Mouse (Mus musculus) Patski (cell line): Measurements from ENCODE around the gene Susd4. TPM values are rescaled to one million over a fixed set of nuclear protein-coding genes. Genes with fewer than 3 reads are reported as not detected.

Experiments used
- ATAC-seq: fragments of 100-300 bp; one replicate; pipeline ENCODE4 v1.8.0; 2021
- CTCF ChIA-PET: fragments of 350-600 bp; sonication (Branson Sonifier 250); formaldehyde crosslinking; loops from one replicate; lab custom pipeline; 2022; ENCODE audit warnings: inconsistent platforms; lab: Charles Lee
- POLR2A ChIA-PET: fragments of 350-600 bp; sonication (Branson Sonifier 250); formaldehyde crosslinking; loops from one replicate; lab custom pipeline; 2022; ENCODE audit warnings: antibody characterized with exemption, inconsistent platforms; lab: Charles Lee
- DNase-seq: peaks from one replicate; pipeline ENCODE4 v3.0.0-alpha.2; 2011; ENCODE audit warnings: low read depth, low spot score
- H3K27me3 ChIP-seq: fragments of 371-371 bp; one replicate; pipeline ENCODE4 v1.5.1; 2021
- CTCF ChIP-seq: fragments of 100-300 bp; IDR thresholded peaks from one replicate; pipeline ENCODE4 v1.5.1; 2021
- in situ Hi-C: fragments of 300-500 bp; cut with MboI; formaldehyde crosslinking; loops from 3 replicates; pipeline ENCODE4 v1.11.1; 2018; ENCODE audit warnings: low pct_unique_long_range_greater_than_20kb, mixed read lengths
- polyA plus RNA-seq: library from polyadenylated mRNA; unstranded; gene quantifications from one replicate; pipeline ENCODE4 v1.2.3, GENCODE M21; 2021

Susd4 gene
- polyA plus RNA-seq, 1 experiment from 2014 or later: 21.5 TPM

DNA sequence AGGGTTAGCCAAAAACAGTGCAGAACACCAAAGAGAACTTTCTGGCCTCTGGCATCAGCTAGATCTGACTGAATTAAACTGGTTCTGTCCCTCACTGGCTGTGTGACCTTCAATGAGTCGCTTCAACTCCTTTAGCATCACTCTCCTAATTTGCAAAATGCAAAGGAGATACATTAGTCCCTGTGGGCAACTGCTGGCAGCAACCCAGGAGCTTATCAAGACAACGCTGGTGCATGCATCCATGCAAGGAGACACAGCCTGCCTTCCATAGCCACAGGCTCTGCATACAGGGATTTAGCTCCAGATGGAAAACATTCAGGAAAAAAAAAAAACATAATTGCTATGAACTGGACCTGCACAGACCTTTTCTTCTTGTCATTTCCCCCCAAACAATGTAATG lies 148.9 kb downstream of the Susd4 start:
- ATAC-seq: no peak
- no peaks in the 10 kb centered on the region for H3K27me3 ChIP-seq
- no peak for TF ChIP-seq CTCF
- ChIA-PET CTCF (interaction anchor here (1.4 kb wide), 1 partner anchor 47 kb away, joined by 3 read pairs; no protein-coding TSS in a partner anchor), POLR2A (interaction anchor here (0.6 kb wide), 1 partner anchor 12 kb away, joined by 4 read pairs; no protein-coding TSS in a partner anchor)
- no peak for DNase-seq
- in situ Hi-C loops: no loop called here

DNA sequence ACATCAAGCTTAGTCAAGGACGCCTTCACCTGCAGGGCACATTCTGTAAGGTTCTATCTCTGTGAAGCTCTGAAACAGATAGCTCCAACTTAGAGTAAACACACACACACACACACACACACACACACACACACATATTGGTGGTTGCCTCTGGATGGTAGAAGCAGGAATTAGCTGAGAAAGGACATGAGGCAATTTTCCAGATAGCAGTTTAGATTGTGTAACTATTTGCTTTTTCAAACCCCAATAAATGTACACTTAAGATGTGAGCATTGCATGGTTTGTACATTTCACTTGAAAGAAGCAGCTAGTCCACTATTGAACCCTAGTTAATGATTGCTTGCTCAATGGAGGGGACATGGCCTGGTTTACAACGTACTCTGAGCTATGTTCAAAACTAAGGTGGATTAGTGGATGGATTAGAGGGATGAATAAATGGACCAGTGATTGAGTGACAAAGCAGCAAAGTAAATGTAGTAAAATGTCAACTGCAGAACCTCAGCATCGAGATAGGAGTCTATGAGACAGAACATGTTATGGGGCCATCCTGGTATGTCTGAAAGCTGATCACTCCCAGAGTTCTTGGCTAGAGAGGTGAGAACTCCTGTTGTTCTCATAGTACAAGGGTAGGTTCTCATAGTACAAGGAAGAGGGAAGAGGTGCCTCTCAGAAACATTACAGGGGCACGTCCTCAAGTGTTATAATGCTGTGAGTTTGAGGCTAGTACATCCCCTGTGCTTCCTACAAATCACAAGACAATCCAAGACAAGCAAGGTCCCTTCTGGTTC lies 150.7 kb downstream of the Susd4 start:
- in situ Hi-C loops: no loop called here
- ChIA-PET POLR2A (interaction anchor here (0.6 kb wide), 1 partner anchor 36 kb away, joined by 3 read pairs; no protein-coding TSS in a partner anchor), CTCF (interaction anchor here (1.6 kb wide), 1 partner anchor 14 kb away, joined by 3 read pairs; no protein-coding TSS in a partner anchor)
- H3K27me3 ChIP-seq: no peaks in the 10 kb centered on the region
- no peak for DNase-seq
- no peak for ATAC-seq
- TF ChIP-seq CTCF: no peak

DNA sequence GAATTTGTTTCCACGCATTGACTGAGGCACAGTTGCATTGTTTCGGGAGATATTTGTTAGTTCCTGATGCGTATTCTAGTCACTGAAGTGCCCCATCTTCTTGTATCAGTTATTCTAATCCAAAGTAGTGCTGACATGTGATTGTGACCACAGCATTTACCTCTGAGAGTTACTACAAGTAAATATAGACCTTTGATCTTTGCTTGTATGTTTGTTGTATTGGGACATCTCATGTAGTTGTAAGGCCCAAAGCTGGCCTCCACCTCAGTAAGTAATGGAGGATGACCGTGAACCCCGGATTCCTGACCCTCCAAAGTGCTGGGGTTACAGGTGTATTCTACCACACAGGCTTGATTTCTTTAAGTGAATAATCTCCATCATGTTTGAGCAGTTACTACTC lies 152.5 kb downstream of the Susd4 start:
- H3K27me3 ChIP-seq: no peaks in the 10 kb centered on the region
- no peak for TF ChIP-seq CTCF
- ATAC-seq: no peak
- in situ Hi-C loops: no loop called here
- no peak for DNase-seq
- ChIA-PET CTCF (interaction anchor here (1.6 kb wide), 1 partner anchor 15 kb away, joined by 3 read pairs; no protein-coding TSS in a partner anchor), POLR2A (no interaction called here)

DNA sequence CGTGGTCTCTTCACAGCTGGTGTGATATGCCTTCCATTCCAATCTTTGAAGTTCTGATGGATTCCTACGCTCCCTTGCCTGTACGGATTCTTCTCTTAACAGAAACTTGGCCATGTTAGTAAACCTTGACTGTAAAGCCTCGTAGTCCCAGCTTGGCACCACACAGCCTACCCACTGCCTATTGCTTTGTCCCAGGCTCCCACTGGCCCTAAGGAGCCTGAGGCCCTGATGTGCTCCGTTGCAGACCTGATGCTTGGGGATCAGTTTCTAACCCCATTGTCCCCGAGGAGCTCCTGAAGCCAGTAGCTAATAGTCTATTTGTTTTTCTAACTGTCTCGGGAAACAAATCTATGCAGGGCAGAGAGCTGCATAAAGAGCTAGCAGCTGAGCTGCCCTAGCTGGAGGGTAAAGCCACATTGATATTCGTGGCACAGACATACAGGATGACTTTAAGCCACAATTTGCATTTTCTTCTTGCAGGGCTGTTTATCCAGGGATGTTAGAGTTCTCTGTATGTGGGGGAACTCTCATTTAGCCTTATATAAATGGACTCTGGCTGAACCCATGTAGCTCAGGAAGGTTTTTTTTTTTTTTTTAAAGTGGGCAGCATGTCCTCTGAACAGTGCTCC lies 155.2 kb downstream of the Susd4 start:
- DNase-seq (no peak), ATAC-seq (no peak)
- H3K27me3 ChIP-seq: no peaks in the 10 kb centered on the region
- in situ Hi-C loops: no loop called here
- CTCF ChIA-PET: no interaction called here
- no peak for TF ChIP-seq CTCF
- POLR2A ChIA-PET: no interaction called here

DNA sequence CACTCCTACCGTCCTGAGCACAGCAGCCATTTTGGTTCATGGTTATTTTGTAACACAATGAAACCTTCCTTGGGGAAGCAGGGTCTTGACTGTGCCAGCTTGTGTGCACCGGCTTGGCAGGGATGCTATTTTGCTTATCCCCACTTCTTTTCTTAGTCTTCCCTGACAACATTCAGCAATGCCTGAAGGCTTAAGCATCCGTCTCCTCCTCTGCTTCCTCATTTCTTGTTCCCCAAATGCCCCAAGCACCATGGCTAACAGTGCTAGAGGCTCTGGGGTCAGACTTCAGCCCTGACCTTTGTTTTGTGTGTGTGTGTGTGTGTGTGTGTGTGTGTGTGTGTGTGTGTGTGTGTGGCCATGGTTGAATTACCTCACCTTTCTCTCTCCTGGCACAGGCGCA lies 159.2 kb downstream of the Susd4 start:
- no peak for ATAC-seq
- in situ Hi-C loops: no loop called here

DNA sequence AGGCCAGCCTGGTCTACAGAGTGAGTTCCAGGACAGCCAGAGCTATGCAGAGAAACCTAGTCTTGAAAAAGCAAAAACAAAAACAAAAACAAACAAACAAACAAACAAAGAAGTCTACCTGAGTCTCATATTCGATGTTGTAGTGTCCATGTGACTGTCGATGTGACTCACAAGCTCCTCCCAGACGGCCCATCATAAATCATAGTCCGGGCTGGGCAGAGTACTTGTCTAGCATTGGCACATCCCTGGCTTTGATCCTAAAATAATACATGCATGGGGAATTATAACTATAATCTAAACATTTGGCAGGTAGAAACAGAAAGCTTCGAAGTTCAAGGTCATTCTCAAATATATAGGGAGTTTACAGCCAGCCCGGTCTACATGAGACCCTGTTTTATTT lies 162.8 kb downstream of the Susd4 start:
- CTCF ChIA-PET: no interaction called here

More for the DNA sequence above, 159.2 kb downstream of the Susd4 start:
- ChIA-PET POLR2A (no interaction called here), CTCF (no interaction called here)
- H3K27me3 ChIP-seq: no peaks in the 10 kb centered on the region
- DNase-seq: no peak
- no peak for TF ChIP-seq CTCF

DNA sequence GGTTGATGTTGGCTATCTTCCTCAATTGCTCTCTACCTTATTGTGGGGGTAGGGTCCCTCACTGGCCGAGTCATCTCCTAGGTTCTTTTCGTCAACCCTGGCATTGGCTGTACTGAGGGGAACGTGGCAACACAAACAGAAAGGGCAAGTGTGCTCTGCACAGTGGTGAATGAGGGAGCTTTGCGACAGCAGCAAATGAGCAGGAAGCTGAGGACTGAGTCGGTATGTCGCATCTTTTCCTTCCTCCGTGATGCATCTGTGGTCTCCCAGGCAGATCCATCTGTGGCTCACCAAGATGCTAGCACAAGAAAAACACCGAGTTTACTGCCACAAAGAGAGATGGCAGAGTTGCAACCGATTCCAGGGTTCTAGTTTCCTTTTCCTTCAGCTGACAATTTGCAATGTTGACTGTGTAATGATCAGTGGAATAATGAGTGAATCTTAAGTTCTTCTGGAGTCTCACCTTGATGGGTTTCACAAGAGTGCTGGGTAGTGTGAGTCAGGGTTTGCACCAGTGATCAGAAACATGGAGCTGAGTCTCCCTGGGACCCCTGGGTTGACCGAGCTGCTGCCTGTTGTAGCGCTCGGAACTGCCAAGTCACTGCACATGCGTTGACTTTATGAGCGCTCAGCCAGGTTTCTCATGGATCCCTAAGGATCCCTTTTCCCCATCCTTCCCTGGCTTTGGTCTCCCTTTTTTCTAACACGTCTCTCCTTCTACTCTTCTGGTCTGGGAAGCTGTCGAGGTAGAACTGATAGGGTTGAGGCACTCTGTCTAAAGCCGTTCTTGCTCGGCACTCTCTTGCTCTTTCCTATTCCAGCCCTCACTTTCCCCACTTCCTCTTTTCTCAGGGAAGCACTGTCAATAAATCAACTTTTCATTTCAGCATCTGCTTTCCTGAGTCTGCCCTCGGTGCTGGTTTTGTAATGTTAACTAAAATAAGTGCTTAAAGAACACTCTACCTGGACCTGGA lies 164.5 kb downstream of the Susd4 start:
- ChIA-PET POLR2A (interaction anchor here (0.5 to 0.7 kb wide), 2 partner anchors 82 to 474 kb away, joined by 4 read pairs; no protein-coding TSS in a partner anchor), CTCF (no interaction called here)
- ATAC-seq: no peak
- DNase-seq: no peak
- H3K27me3 ChIP-seq: no peaks in the 10 kb centered on the region
- in situ Hi-C loops: no loop called here
- no peak for TF ChIP-seq CTCF

More for the DNA sequence above, 162.8 kb downstream of the Susd4 start:
- POLR2A ChIA-PET: no interaction called here
- DNase-seq: no peak
- ATAC-seq: no peak
- TF ChIP-seq CTCF: no peak
- no peaks in the 10 kb centered on the region for H3K27me3 ChIP-seq
- in situ Hi-C loops: no loop called here

DNA sequence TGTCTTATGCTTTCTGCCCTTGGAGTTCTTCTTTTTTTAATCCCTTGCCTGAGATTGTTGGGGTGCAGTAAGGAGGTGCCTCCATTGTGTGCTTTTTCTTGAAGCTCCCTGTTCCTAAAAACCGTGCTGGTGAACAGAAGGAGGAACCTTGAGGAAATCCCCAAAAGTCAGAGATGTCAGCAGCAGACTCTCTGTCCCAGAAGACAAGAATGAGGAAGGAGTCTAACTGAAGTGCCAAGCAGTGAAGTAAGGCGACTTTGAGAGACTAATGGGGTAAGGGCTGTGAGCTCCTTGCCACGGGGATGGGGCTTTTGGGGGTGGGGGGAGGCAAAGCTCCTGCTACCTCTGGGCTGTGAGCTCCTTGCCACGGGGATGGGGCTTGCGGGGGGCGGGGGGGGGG lies 171.8 kb downstream of the Susd4 start:
- in situ Hi-C loops: no loop called here
- no peaks in the 10 kb centered on the region for H3K27me3 ChIP-seq
- CTCF ChIA-PET: interaction anchor here (1.1 kb wide), 1 partner anchor 293 kb away, joined by 3 read pairs; no protein-coding TSS in a partner anchor
- no peak for ATAC-seq
- POLR2A ChIA-PET: no interaction called here
- no peak for TF ChIP-seq CTCF
- no peak for DNase-seq

DNA sequence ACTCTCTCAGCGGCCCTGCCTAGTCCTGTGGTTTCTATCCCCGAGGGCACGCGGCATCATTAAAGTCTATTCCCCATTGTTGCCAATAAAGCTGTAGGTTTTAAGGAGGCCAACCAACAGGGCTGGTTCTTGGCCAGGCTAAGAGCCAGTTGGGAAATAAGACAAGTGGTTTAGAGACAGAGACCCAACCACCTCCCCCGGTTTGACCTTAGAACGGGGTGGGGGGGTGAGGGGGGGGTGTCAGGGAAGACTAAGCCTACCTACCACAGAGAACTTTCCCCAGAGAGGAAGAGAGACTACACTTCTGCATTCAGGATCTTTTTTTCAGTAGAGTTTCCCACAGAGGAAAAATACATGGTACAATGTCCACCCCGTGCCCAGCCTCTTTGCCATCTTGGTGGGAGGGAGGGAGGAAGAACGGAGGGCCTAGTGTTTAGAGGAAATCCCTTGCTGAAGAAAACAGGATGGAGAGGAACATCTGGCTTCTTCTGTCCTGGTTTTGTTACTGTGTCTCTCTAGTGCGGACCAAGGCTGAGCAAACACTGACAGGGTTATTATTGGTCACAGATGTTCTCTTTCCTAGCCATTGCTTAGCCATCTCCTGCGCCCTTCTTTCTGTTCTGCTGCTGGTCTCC lies 173.9 kb downstream of the Susd4 start:
- H3K27me3 ChIP-seq: no peaks in the 10 kb centered on the region
- in situ Hi-C loops: no loop called here
- TF ChIP-seq CTCF: no peak
- ATAC-seq: no peak
- DNase-seq: no peak
- ChIA-PET CTCF (no interaction called here), POLR2A (no interaction called here)

DNA sequence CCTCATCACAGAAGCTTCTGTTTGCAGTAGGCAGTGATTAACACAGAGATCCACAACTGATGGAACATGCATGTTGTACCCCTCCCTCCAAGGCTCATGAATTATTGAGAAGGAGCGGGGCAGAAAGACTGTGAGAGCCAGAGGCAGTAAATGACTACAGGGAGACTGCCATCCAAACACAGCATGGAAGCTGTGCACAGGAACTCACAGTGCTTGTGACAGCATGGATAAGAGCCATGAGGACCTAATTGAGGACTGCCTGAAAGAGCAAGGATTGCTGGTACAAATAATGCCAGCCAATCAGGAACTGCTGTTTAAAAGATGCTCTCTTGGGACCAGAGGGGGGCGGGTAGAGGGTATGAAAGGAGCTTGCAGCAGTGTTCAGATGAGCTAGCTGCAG lies 178.3 kb downstream of the Susd4 start:
- ChIA-PET POLR2A (no interaction called here), CTCF (no interaction called here)
- in situ Hi-C loops: no loop called here
- DNase-seq: no peak
- H3K27me3 ChIP-seq: no peaks in the 10 kb centered on the region
- TF ChIP-seq CTCF: no peak
- no peak for ATAC-seq
